Mouse (Mus musculus): ENCODE measurements around the gene Polr3k.

Gene Polr3k

DNA sequence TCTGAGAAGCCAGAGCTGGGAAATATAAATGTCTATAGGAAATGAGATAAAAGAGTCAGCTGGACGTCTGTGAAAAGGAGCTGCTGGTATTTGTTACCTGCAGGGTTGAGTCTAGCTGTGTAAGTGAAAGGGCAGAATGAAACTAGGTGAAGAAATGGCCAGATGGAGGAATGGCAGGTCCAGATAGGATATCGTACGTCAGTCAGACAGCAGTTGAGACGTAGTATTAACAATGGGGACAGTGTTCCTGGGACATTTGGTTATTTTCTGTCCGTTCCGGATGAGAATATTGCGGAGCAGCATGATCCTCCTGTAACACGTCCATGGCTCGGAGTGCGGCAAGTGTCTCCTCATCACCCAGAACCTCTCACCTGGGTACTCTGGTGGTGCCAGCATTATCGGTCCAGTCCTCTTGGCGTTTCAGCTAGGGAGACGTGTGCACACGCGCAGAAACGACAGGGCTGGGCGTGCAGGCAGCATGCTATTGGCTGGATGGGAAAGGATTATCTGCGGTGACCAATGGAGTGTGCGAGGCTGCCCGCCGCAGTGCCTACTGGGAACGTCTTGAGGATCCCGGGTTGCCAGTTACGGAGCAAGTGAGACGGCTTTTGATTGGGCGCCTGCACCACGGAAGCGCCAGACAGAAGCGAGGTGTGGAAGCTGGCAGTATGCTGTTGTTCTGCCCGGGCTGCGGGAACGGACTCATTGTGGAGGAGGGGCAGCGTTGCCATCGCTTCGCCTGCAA, at the start of gene Polr3k:
Gene Polr3k, plus strand, starts transcription at position 547 of the 745 bp plus-strand sequence.
- peak; percentile 93 to 97 for DNase-seq (ENCODE audit: low spot score in 2 of 2)

DNA sequence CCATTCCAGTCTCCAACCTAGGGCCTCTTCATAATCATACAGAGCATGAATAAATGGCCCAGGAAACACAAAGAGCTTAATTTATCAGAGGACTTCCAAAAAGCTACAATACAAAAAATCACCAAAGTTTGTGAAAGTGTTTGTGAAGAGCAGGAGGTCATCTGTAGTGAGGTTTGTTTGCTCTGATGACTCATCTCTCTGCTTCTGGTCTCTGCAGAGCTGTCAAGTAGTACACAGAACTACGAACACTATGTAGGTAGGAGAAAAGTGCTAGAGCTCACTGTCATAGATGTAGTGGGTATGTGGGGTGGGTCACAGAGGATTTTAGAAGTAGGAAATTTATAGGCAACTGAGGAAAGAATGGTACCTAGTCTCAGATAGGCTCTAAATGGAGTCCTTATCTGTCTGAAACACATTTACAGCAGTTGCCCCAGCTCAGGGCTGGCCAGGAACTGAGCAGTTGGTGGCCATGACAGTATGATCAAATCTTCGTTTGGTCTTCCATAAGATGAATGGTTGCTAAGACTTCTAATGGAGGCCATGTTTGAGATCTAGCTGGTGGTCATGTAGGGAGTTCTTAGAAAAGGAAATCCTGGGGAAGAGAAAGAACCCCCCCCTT, 35.0 kb upstream of the Polr3k start:
- no peak for DNase-seq (ENCODE audit: low spot score in 2 of 2)

DNA sequence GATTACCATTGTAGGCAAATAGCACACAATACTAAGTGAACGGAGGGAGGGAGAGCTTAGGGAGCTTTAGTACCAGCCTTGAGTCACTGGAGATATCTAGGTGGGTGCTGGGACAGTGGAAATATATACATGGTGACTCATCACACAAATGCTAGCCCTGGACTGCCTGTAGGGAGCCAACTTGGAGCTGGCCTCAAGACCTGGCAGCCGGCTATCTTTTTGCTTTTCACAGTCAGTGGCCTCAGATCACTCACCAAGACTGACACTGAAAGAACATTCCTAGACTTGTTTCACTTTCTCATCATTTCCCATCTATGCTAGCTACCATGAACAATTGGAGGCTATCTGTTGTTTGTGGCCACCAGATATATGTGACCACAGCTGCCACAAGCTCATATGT, 31.4 kb upstream of the Polr3k start:
- DNase-seq (ENCODE audit: low spot score in 2 of 2) = no peak

DNA sequence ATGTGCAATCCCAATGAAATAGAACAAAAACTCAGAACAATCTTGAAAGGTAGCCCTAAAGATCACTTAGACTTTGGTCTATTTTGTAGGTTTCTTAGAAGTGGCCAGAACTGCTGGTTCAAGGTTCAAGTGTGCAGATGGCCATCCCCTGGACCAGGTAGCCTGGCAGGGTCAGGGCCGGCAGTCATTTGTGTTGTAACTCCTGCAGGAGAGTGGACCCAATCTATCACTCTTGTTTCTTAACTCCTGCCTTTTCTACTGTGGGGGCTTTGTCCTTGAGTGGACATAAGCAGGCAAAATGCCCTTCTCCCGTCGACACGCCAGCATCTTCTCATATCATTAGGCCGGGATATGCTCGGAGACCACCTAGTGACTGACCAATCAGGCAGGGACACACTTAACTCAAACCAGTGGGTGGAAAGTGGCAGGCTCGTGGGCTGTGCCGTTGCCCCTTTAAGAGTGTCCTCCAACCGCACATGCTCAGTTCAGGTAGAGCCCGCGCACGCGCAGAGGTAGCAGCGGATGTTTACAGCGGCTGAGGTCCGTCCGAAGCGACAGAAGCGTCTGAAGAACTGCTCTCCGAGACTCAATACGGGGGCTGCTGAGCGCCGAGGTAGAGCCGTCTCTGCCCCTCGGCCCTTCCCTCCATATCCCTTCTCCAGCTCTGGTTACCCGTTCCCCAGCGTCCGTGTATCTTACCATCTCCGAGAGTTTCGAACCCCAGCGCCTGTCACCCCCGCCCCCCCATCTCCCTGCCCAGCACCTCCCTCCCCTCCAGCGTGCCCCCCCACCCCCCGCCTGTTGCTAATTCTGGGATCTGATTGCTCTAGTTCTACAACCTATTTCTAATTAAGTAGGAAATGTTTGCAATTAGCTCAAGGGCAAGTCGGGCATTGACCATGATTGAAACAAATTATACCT, 26.5 kb upstream of the Polr3k start, which contains the start of gene Pcmtd2:
Gene Pcmtd2, plus strand, starts transcription at position 483 of the 921 bp plus-strand sequence.
- peak; percentile 94 to 95 for DNase-seq (ENCODE audit: low spot score in 2 of 2)

DNA sequence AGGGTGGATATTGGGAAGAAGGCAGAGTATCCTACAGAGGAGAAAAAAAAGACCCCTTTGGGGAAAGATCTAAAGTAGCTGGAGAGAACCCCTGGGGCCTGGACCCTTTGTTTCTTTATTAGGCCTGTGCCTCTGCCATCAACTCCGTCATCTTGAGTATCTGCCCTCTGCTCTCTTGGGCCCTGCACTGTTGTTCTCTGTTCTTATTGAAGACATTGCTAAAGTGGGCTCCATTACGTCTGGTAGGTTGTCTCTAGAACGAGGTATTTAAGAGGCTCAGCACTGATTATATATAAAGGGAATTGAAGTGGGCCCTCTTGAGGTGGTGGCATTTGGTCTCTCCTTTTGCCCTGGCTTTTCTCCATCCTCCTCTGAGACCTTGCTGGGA, 25.9 kb upstream of the Polr3k start:
- DNase-seq (ENCODE audit: low spot score in 2 of 2) = peak in 1 of 2 experiments; percentile 10

DNA sequence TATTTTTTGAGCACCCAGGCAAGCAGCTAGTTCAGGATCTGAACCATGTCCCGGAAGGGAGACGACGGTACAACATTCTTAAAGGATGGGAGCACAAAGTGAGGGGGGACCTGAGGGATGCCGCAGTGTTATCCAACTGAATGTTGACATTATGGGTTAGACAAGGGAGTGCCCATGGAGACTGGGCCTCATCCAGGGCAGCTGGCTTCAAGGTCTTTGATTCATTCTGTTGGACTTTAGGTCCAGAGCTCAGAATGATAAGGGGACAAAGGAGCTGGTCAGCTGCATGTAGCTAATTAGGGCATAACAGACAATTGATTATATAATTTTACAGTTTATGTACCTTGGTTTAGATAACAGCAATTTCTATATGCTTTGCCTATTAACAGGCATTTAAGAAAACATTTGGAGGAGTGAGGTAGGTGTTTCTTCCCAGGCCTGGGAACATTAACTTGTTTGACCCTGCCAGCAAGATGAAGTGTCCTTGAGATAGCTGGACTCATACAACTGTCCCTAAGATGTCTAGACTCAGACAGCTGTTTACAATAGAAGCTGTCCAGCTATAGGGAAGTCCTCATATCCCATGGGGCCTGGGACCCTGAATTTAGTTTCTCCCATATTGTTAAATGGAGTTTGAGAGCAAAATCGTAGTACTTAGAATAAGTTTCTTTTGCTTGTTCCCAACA, 18.3 kb upstream of the Polr3k start:
- no peak for DNase-seq (ENCODE audit: low spot score in 2 of 2)

DNA sequence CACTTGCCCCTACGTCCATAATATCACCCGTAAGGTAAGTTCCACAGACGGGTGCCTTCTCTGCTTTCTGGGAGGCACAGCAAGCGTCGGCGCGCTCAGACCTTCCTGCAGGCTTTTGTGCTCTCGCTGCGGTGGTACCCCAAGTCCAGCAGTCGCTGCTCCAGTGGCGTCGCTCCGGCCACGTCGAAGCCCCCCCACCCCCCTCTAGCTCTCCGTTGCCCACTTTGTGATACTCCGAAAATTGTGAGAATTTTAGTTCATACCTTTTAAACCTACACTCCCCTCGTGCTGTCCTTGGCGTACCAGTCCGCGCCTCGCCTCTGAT, 361 bp downstream of the Polr3k start:
- no peak for DNase-seq (ENCODE audit: low spot score in 2 of 2)

DNA sequence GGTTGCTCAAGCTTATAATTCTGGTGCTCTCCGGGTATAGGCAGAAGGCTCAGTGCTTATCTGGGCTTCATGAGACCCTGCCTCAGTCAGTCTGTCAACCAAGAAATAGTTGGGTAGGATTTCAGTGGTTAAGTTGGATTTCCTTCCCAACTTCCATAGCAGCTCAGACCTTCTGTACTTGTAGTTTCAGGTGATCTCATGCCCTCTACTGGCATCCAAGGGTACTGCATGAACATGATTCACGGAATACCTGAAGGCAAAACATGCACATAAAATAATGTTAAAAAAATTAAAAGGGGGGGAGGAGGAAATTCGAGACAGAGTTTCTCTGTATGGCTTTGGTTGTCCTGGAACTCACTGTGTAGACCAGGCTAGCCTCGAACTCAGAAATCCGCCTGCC, 2.8 kb downstream of the Polr3k start:
- DNase-seq (ENCODE audit: low spot score in 2 of 2) = peak in 1 of 2 experiments; percentile 60

DNA sequence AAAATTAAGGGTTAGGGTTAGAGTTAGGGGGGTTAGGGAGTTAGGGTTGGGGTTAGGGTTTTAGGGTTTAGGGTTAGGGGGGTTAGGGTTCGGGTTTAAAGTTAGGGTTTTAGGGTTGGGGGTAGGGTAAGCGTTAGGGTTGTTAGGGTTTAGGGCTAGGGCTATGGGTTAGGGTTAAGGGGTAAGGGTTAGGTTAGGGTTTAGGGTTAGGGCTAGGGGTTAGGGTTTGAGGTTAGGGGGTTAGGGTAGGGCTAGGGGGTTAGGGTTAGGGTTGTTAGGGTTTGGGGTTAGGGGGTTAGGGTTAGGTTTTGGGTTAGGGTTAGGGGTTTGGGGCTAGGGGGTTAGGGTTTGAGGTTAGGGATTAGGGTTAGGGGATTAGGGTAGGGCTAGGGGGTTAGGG, 6.9 kb downstream of the Polr3k start:
- no peak for DNase-seq (ENCODE audit: low spot score in 2 of 2)

DNA sequence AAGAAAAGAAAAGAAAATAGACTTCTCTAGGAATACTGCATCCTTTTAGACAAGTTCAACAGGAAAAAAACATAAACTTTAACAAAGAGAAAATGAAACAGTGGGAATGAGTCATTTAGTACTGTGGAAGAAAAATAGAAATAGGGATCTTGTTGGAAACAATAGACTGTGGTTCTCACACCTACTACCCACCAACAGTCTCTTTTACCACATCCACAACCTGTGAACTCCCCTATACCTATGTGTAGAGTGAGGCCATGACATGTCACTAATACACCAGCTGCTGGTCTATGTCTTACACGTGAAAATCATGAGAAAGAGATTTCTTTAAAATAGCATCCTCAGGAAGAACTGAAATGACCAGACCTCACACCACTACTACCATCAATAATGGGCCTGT, 14.8 kb downstream of the Polr3k start:
- no peak for DNase-seq (ENCODE audit: low spot score in 2 of 2)

DNA sequence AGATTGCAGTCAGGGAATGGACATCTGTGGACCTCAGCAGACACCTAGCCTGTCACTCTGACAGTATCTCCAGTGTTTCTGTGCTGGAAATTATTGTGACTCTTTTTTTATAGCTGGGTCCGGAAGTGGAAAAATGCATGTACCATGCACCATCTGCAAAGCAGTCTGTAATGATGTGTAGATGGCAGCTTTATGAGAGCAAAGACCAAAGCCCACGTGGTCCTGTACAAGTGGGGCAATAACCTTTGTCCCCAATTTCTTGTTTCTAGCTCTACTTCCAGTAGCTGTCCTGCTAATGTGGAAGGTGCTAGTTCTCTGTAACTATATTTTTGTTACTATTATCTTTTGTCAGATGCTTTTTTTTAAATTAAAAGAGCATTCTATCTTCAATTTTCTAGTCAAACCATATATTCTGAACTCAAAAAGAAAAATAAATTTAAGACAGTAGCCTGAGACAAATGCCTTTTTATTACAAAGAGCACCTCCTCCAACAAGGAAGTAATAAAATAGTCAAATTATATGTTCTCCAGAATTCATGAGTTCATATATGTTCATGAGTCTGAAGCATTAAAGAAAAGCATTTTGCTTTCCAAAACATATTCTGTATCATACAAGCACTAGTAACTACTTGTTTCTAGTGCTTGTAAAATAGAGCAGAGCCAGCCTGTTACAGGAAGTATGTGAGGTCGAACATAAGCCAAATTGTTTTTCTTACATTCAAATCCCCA, 19.0 kb downstream of the Polr3k start:
- no peak for DNase-seq (ENCODE audit: low spot score in 2 of 2)

DNA sequence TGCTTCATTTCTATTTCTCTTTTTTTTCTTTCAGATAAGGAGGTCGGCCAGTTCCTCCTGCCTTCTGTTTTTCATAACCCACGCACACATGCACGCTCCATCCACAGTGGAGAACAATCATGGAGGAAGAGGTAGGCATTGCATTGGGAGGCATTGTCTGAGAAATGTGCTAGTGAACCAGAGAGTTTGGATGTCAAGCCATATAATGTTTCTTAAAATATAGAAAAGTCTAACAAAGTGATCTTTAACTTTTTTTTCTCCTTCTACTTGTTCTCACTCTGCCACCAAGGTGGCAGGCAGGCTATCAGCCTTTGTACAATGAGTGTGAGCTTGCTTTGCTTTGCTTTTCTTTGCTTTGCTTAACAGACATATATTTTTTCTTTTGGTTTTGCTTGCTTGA, 53.7 kb downstream of the Polr3k start:
- no peak for DNase-seq (ENCODE audit: low spot score in 2 of 2)

DNA sequence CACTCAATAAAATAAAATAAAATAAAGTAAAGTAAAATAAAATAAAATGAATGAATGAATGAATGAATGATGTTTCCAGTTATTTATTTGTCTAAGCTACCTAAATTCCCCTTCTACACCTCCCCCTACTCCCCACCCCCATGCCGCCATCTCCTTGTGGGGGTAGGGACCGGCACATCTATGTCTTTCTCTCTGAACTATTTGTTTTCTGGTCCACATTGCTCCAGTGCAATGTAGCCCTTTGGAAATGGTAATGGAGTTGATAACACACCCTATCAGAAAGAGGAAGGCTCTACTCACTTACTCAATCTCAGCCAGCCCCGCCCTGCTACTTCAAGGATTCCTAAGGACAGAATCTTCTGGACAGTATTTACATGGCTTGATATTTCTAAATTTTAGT, 54.4 kb downstream of the Polr3k start:
- DNase-seq (ENCODE audit: low spot score in 2 of 2) = no peak

Data from heart, adult 9 months (tissue).